ENCODE assay signal across 8 mouse cellular contexts in the genomic region with DNA sequence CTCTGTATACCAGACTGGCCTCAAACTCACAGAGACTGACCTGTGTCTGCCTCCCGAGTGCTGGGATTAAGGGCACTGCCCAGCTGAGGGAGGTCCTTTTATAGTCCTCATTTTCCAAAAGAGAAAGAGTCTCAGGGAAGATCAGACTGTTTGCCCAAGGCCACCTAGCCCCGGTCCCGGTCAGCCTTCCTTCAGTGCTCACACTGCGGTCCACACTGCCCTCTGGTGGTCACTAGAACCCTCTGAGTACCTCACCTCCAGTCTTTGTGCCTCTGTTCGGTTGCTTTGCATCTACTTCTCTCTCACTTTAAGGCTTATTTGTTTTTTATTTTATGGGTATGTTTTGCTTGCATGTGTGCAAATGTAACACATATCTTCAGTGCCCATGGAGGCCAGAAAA. TPM values are rescaled to one million over a fixed set of nuclear protein-coding genes. Genes with fewer than 3 reads are reported as not detected.
DNase-seq lines count a peak whose midpoint lies in the region; ATAC-seq lines count a peak whose summit lies in the region.

No protein-coding gene starts in this region.

- peak; percentile 85 for DNase-seq in ZHBTc4 (ENCODE audit: low read depth, low spot score)
- peak; percentile 86 to 88 for DNase-seq in cerebellum, postnatal 36 days
- peak; percentile 88 for DNase-seq in gastrocnemius, postnatal 10 days
- DNase-seq in left cerebral cortex, postnatal 25 days (ENCODE audit: low spot score in 2 of 2): peak; percentile 78 to 81
- DNase-seq in midbrain, embryonic 11.5 days (ENCODE audit: low spot score, missing footprints): peak; percentile 94
- peak; percentile 48 to 51 for DNase-seq in right cerebral cortex, postnatal 36 days (ENCODE audit: low spot score in 2 of 2)
- peak; percentile 69 for DNase-seq in yolk sac, embryonic 10.5 days (ENCODE audit: low spot score)

- no peak overlapping the region for H3K4me3 ChIP-seq in midbrain, embryonic 11.5 days (ENCODE audit: low read depth, low read length)

- H3K9me3 ChIP-seq in midbrain, embryonic 11.5 days (ENCODE audit: control insufficient read depth, low read length): no peaks in the 10 kb centered on the region

- H3K4me2 ChIP-seq in midbrain, embryonic 11.5 days: no peak overlapping the region

- peak; percentile 47 for ATAC-seq in inflammation-experienced regulatory T-cells, adult 6 months
- ATAC-seq in midbrain, embryonic 11.5 days (ENCODE audit: low FRiP score): peak; percentile 70; the same call in 1 of the 2 replicates

- 13% methylated on average over 5 of the region's 5 CpGs for WGBS in midbrain, embryonic 11.5 days

- no peaks in the 10 kb centered on the region for H3K36me3 ChIP-seq in midbrain, embryonic 11.5 days (ENCODE audit: control insufficient read depth, insufficient read depth, low read length)

- H3K27ac ChIP-seq in midbrain, embryonic 11.5 days (ENCODE audit: low read depth, low read length): no peak overlapping the region

- intact Hi-C loops in left cerebral cortex, postnatal 25 days (cut with DNase I): loop anchor here (5.0 to 10.0 kb wide), 3 partner anchors 214 to 676 kb away; a partner anchor contains a TSS

- H3K4me1 ChIP-seq in midbrain, embryonic 11.5 days (ENCODE audit: control insufficient read depth, insufficient read depth, low read length): peaks cover 5% of the 10 kb centered on the region; the same call in 1 of the 2 replicates

- H3K27me3 ChIP-seq in midbrain, embryonic 11.5 days (ENCODE audit: control insufficient read depth, insufficient read depth, low read length): no peaks in the 10 kb centered on the region

- H3K9ac ChIP-seq in midbrain, embryonic 11.5 days (ENCODE audit: low read length): no peak overlapping the region

RNA-seq across cellular contexts. Expression of a gene that starts 26.6 kb away (rescaled TPM):
- total RNA-seq in gastrocnemius, postnatal 10 days (2021): 100 to 1,000 TPM; 126 to 127 TPM
- polyA plus RNA-seq in inflammation-experienced regulatory T-cells, adult 6 months (2017; shearing (Covaris generic)): 100 to 1,000 TPM; 195 to 260 (median 256) TPM
- total RNA-seq in left cerebral cortex, postnatal 25 days (2021): 100 to 1,000 TPM; 171 to 190 TPM
- 275 and 291 TPM in 2 replicates for polyA plus RNA-seq in midbrain, embryonic 11.5 days (2014; fragmentation: Nextera tagmentation; extraction: Ambion mirVana)
